Mouse (Mus musculus): ENCODE measurements around the gene Gm20696. TPM values are rescaled to one million over a fixed set of nuclear protein-coding genes. Genes with fewer than 3 reads are reported as not detected.

The Gm20696 gene
- total RNA-seq, 2 experiments from 2014 or later: 0.73 to 0.90 TPM

- DNase-seq: no peak
- intact Hi-C loops (cut with DNase I; ENCODE audit: low total_unique reads): no loop called here
Measured at GRCm38 (mm10) chr6:99282866-99283657, 383.5 kb downstream of the Gm20696 start.

- DNase-seq: no peak
- intact Hi-C loops (cut with DNase I; ENCODE audit: low total_unique reads): no loop called here
Measured at GRCm38 (mm10) chr6:99281433-99281832, 385.2 kb downstream of the Gm20696 start.

GRCm38 (mm10) chr6:99280619-99281018 lies 386.0 kb downstream of the Gm20696 start:
- intact Hi-C loops (cut with DNase I; ENCODE audit: low total_unique reads): no loop called here
- no peak for DNase-seq

GRCm38 (mm10) chr6:99277251-99277650 lies 389.3 kb downstream of the Gm20696 start:
- DNase-seq: no peak
- intact Hi-C loops (cut with DNase I; ENCODE audit: low total_unique reads): no loop called here

GRCm38 (mm10) chr6:99276297-99276653 lies 390.3 kb downstream of the Gm20696 start:
- DNase-seq: no peak
- intact Hi-C loops (cut with DNase I; ENCODE audit: low total_unique reads): no loop called here

- intact Hi-C loops (cut with DNase I; ENCODE audit: low total_unique reads): no loop called here
- DNase-seq: no peak
Measured at GRCm38 (mm10) chr6:99275381-99276296, 391.0 kb downstream of the Gm20696 start.

- DNase-seq: no peak
- intact Hi-C loops (cut with DNase I; ENCODE audit: low total_unique reads): no loop called here
Measured at GRCm38 (mm10) chr6:99274667-99275066, 391.9 kb downstream of the Gm20696 start.

GRCm38 (mm10) chr6:99274222-99274621 lies 392.4 kb downstream of the Gm20696 start:
- intact Hi-C loops (cut with DNase I; ENCODE audit: low total_unique reads): no loop called here
- no peak for DNase-seq

- intact Hi-C loops (cut with DNase I; ENCODE audit: low total_unique reads): no loop called here
Measured at GRCm38 (mm10) chr6:99273177-99273576, 393.4 kb downstream of the Gm20696 start.

GRCm38 (mm10) chr6:99272174-99272573 lies 394.4 kb downstream of the Gm20696 start:
- intact Hi-C loops (cut with DNase I; ENCODE audit: low total_unique reads): no loop called here
- no peak for DNase-seq

More at GRCm38 (mm10) chr6:99273177-99273576, 393.4 kb downstream of the Gm20696 start:
- DNase-seq: no peak

- no peak for DNase-seq
- intact Hi-C loops (cut with DNase I; ENCODE audit: low total_unique reads): no loop called here
Measured at GRCm38 (mm10) chr6:99271741-99272140, 394.9 kb downstream of the Gm20696 start.

GRCm38 (mm10) chr6:99269921-99270320 lies 396.7 kb downstream of the Gm20696 start:
- intact Hi-C loops (cut with DNase I; ENCODE audit: low total_unique reads): no loop called here
- no peak for DNase-seq

GRCm38 (mm10) chr6:99268171-99269061 lies 398.2 kb downstream of the Gm20696 start:
- no peak for DNase-seq
- intact Hi-C loops (cut with DNase I; ENCODE audit: low total_unique reads): no loop called here

- DNase-seq: no peak
- intact Hi-C loops (cut with DNase I; ENCODE audit: low total_unique reads): no loop called here
Measured at GRCm38 (mm10) chr6:99265945-99266656, 400.5 kb downstream of the Gm20696 start.

GRCm38 (mm10) chr6:99265173-99265572 lies 401.4 kb downstream of the Gm20696 start:
- intact Hi-C loops (cut with DNase I; ENCODE audit: low total_unique reads): no loop called here
- DNase-seq: no peak

GRCm38 (mm10) chr6:99264192-99265093 lies 402.2 kb downstream of the Gm20696 start:
- DNase-seq: no peak
- intact Hi-C loops (cut with DNase I; ENCODE audit: low total_unique reads): no loop called here

- intact Hi-C loops (cut with DNase I; ENCODE audit: low total_unique reads): no loop called here
- DNase-seq: no peak
Measured at GRCm38 (mm10) chr6:99263886-99264185, 402.8 kb downstream of the Gm20696 start.
